In the genomic region with DNA sequence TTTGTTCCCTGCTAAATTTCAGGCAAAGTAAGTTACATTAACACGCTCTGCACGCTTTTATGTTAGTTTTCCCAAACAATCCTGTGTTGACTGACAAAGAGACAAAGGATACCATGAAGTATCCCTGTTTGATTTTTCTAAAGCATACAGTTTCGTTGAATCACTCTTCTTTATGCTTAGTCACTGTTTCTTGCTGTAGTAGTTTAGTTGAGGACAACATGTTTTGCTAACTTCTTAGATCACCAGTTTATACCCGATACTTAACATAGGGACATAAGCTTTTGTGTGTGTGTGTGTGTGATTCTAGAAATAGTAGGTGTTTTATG, we compare ENCODE assay signal across 8 mouse cellular contexts. TPM values are rescaled to one million over a fixed set of nuclear protein-coding genes. Genes with fewer than 3 reads are reported as not detected.
DNase-seq lines count a peak whose midpoint lies in the region; ATAC-seq and TF ChIP-seq lines count a peak whose summit lies in the region.

No protein-coding gene starts in this region.

- WGBS in lung, adult 2 months = 3% methylated on average over 4 of the region's 4 CpGs
- 1% methylated on average over 4 of the region's 4 CpGs for WGBS in intestine, embryonic 14.5 days
- WGBS in neural tube, embryonic 13.5 days = 2% methylated on average over 4 of the region's 4 CpGs

- no peak for ATAC-seq in intestine, embryonic 14.5 days (replicated peaks; ENCODE audit: low FRiP score, low TSS enrichment, low read depth)
- ATAC-seq in neural tube, embryonic 13.5 days (ENCODE audit: low read depth) = no peak

- no peaks in the 10 kb centered on the region for H3K9me3 ChIP-seq in intestine, embryonic 14.5 days (ENCODE audit: control insufficient read depth, low read length)
- H3K9me3 ChIP-seq in neural tube, embryonic 13.5 days = no peaks in the 10 kb centered on the region

- TF ChIP-seq POLR2A in lung, adult 2 months (IDR thresholded peaks at IDR 0.05; ENCODE audit: borderline replicate concordance, extremely low read depth, low read depth, low read length) = no peak
- no peak for TF ChIP-seq POLR2A in cortical plate, adult 2 months (IDR thresholded peaks at IDR 0.05; ENCODE audit: extremely low read depth, insufficient read depth, low read length)

- H3K27ac ChIP-seq in cortical plate, adult 2 months (ENCODE audit: insufficient read depth, low read length) = no peak overlapping the region
- peak overlapping the region; percentile 99 for H3K27ac ChIP-seq in intestine, embryonic 14.5 days (ENCODE audit: low read depth)
- H3K27ac ChIP-seq in neural tube, embryonic 13.5 days (replicated peaks) = peak overlapping the region; percentile 97

- H3K27me3 ChIP-seq in intestine, embryonic 14.5 days (replicated peaks; ENCODE audit: control insufficient read depth, insufficient read depth, low read length) = no peaks in the 10 kb centered on the region
- no peaks in the 10 kb centered on the region for H3K27me3 ChIP-seq in neural tube, embryonic 13.5 days

- peaks cover 6% of the 10 kb centered on the region for H3K4me1 ChIP-seq in lung, adult 2 months (ENCODE audit: control insufficient read depth, insufficient read depth, low read length)
- H3K4me1 ChIP-seq in cortical plate, adult 2 months (ENCODE audit: control insufficient read depth, insufficient read depth, low read length) = peaks cover 1% of the 10 kb centered on the region; the same call in 1 of the 2 replicates
- H3K4me1 ChIP-seq in intestine, embryonic 14.5 days (replicated peaks; ENCODE audit: control insufficient read depth, insufficient read depth, low read length) = peaks cover 8% of the 10 kb centered on the region; the same call in 1 of the 2 replicates
- H3K4me1 ChIP-seq in neural tube, embryonic 13.5 days (replicated peaks) = peaks cover 18% of the 10 kb centered on the region

- H3K9ac ChIP-seq in intestine, embryonic 14.5 days (ENCODE audit: low read length) = peak overlapping the region; percentile 97
- peak overlapping the region; percentile 94 for H3K9ac ChIP-seq in neural tube, embryonic 13.5 days

- H3K4me2 ChIP-seq in intestine, embryonic 14.5 days (ENCODE audit: low read length) = peak overlapping the region; percentile 67
- H3K4me2 ChIP-seq in neural tube, embryonic 13.5 days = peak overlapping the region; percentile 86

- DNase-seq in lung, adult 2 months = no peak
- DNase-seq in lung, adult 18-20 months = no peak
- DNase-seq in intestine, embryonic 14.5 days (ENCODE audit: low spot score) = no peak
- no peak for DNase-seq in cerebellum, adult 8-10 months
- no peak for DNase-seq in gastrocnemius, adult 8-10 months (ENCODE audit: low spot score in 2 of 2)
- no peak for DNase-seq in urinary bladder, adult 2 months (ENCODE audit: low spot score)

- no peak for TF ChIP-seq CTCF in lung, adult 2 months (IDR thresholded peaks at IDR 0.05; ENCODE audit: insufficient read depth, low read length)
- TF ChIP-seq CTCF in cortical plate, adult 2 months (IDR thresholded peaks at IDR 0.05; ENCODE audit: extremely low read depth, insufficient read depth, low read length) = no peak

- no peaks in the 10 kb centered on the region for H3K36me3 ChIP-seq in intestine, embryonic 14.5 days (ENCODE audit: control insufficient read depth, insufficient read depth, low read length)
- no peaks in the 10 kb centered on the region for H3K36me3 ChIP-seq in neural tube, embryonic 13.5 days

- H3K4me3 ChIP-seq in lung, adult 2 months (replicated peaks; ENCODE audit: extremely low read depth, low read depth, low read length) = peak overlapping the region; percentile 86
- peak overlapping the region; percentile 97; the same call in 1 of the 2 replicates for H3K4me3 ChIP-seq in cortical plate, adult 2 months (ENCODE audit: insufficient read depth, low read length)
- peak overlapping the region; percentile 88 for H3K4me3 ChIP-seq in intestine, embryonic 14.5 days (ENCODE audit: low read depth, low read length)
- peak overlapping the region; percentile 96 for H3K4me3 ChIP-seq in neural tube, embryonic 13.5 days

RNA-seq across cellular contexts. Expression of gene Fbxo30, which starts 1.1 kb away (rescaled TPM):
- 4.4 and 5.2 TPM in 2 replicates for polyA plus RNA-seq in lung, adult 2 months (2012; rRNA removed)
- polyA plus RNA-seq in cortical plate, adult 2 months (2012; rRNA removed) = 3.6 and 3.9 TPM in 2 replicates
- 23.1 and 26.7 TPM in 2 replicates for polyA plus RNA-seq in intestine, embryonic 14.5 days (2014; fragmentation: Nextera tagmentation; extraction: Ambion mirVana)
- polyA plus RNA-seq in neural tube, embryonic 13.5 days (2015; fragmentation: Nextera tagmentation; extraction: Ambion mirVana) = 21.2 and 25.2 TPM in 2 replicates
- total RNA-seq in gastrocnemius, adult 8-10 months (2022) = 10 to 100 TPM; 13.6 to 19.0 (median 17.1) TPM
- 24.7 and 33.3 TPM in 2 replicates for polyA plus RNA-seq in urinary bladder, adult 2 months (2012; rRNA removed)
